Mouse (Mus musculus): ENCODE data around the gene Mlip. TPM values are rescaled to one million over a fixed set of nuclear protein-coding genes. Genes with fewer than 3 reads are reported as not detected.
"Not testable (repeated sequence)": the region's sequence is repeated elsewhere in the genome, so short reads cannot be mapped to it uniquely, and the experiment has no call there.

The Mlip gene
- polyA plus RNA-seq, 1 experiment from 2014 or later, result 0.32 TPM

- ATAC-seq, result no peak
- WGBS, result 43% methylated on average over 5 of the region's 5 CpGs
Measured at GRCm38 (mm10) chr9:77379625-77380024, 26.9 kb upstream of the Mlip start.

GRCm38 (mm10) chr9:77377696-77378095 is 24.9 kb upstream of the Mlip start:
- peak; percentile 46; the same call in 1 of the 2 replicates for ATAC-seq

More at GRCm38 (mm10) chr9:77379625-77380024, 26.9 kb upstream of the Mlip start:
- Histone ChIP-seq H3K9me3 (no peaks in the 10 kb centered on the region), H3K36me3 (no peaks in the 10 kb centered on the region), H3K9ac (replicated peaks) (no peak overlapping the region), H3K4me3 (replicated peaks) (no peak overlapping the region), H3K4me2 (replicated peaks) (no peak overlapping the region), H3K27ac (no peak overlapping the region), H3K4me1 (replicated peaks) (0 out of 2 replicates have a peak, but pooled peaks cover 4% of the 10 kb centered on the region), H3K27me3 (no peaks in the 10 kb centered on the region)

GRCm38 (mm10) chr9:77377082-77377481 is 24.3 kb upstream of the Mlip start:
- ATAC-seq, result no peak
- Histone ChIP-seq H3K4me3 (replicated peaks) (no peak overlapping the region), H3K4me1 (replicated peaks) (0 out of 2 replicates have a peak, but pooled peaks cover 4% of the 10 kb centered on the region), H3K27me3 (no peaks in the 10 kb centered on the region), H3K9ac (replicated peaks) (no peak overlapping the region), H3K4me2 (replicated peaks) (no peak overlapping the region), H3K27ac (no peak overlapping the region), H3K36me3 (no peaks in the 10 kb centered on the region), H3K9me3 (no peaks in the 10 kb centered on the region)
- WGBS, result 75% methylated on average over 10 of the region's 10 CpGs

More at GRCm38 (mm10) chr9:77377696-77378095, 24.9 kb upstream of the Mlip start:
- H3K9ac ChIP-seq (replicated peaks), result no peak overlapping the region
- WGBS, result 50% methylated on average over 10 of the region's 10 CpGs
- no peak overlapping the region for H3K27ac ChIP-seq
- no peak overlapping the region for H3K4me2 ChIP-seq (replicated peaks)
- no peak overlapping the region for H3K4me3 ChIP-seq (replicated peaks)
- H3K27me3 ChIP-seq, result no peaks in the 10 kb centered on the region
- no peaks in the 10 kb centered on the region for H3K9me3 ChIP-seq
- H3K4me1 ChIP-seq (replicated peaks), result 0 out of 2 replicates have a peak, but pooled peaks cover 4% of the 10 kb centered on the region
- no peaks in the 10 kb centered on the region for H3K36me3 ChIP-seq

GRCm38 (mm10) chr9:77376561-77376960 is 23.8 kb upstream of the Mlip start:
- ATAC-seq, result no peak

GRCm38 (mm10) chr9:77370706-77371105 is 17.9 kb upstream of the Mlip start:
- Histone ChIP-seq H3K27me3 (no peaks in the 10 kb centered on the region), H3K36me3 (no peaks in the 10 kb centered on the region), H3K27ac (no peak overlapping the region), H3K4me1 (replicated peaks) (no peaks in the 10 kb centered on the region), H3K4me3 (replicated peaks) (no peak overlapping the region), H3K9ac (replicated peaks) (no peak overlapping the region), H3K9me3 (no peaks in the 10 kb centered on the region), H3K4me2 (replicated peaks) (no peak overlapping the region)
- 73% methylated on average over 3 of the region's 3 CpGs for WGBS
- ATAC-seq, result no peak

More at GRCm38 (mm10) chr9:77376561-77376960, 23.8 kb upstream of the Mlip start:
- Histone ChIP-seq H3K4me3 (replicated peaks) (no peak overlapping the region), H3K9me3 (no peaks in the 10 kb centered on the region), H3K4me1 (replicated peaks) (0 out of 2 replicates have a peak, but pooled peaks cover 4% of the 10 kb centered on the region), H3K36me3 (no peaks in the 10 kb centered on the region), H3K27me3 (no peaks in the 10 kb centered on the region), H3K27ac (no peak overlapping the region), H3K4me2 (replicated peaks) (no peak overlapping the region), H3K9ac (replicated peaks) (no peak overlapping the region)
- WGBS, result 82% methylated on average over 7 of the region's 7 CpGs

- ATAC-seq, result no peak
- WGBS, result 76% methylated on average over 9 of the region's 9 CpGs
- no peak overlapping the region for H3K27ac ChIP-seq
Measured at GRCm38 (mm10) chr9:77369262-77369661, 16.5 kb upstream of the Mlip start.

GRCm38 (mm10) chr9:77364681-77365080 is 11.9 kb upstream of the Mlip start:
- H3K9ac ChIP-seq (replicated peaks); H3K27me3 ChIP-seq; H3K4me3 ChIP-seq (replicated peaks); H3K36me3 ChIP-seq; ATAC-seq; H3K4me1 ChIP-seq (replicated peaks); H3K4me2 ChIP-seq (replicated peaks); H3K9me3 ChIP-seq; H3K27ac ChIP-seq: not testable (repeated sequence)
- 65% methylated on average over 9 of the region's 9 CpGs for WGBS

More at GRCm38 (mm10) chr9:77369262-77369661, 16.5 kb upstream of the Mlip start:
- Histone ChIP-seq H3K4me3 (replicated peaks) (no peak overlapping the region), H3K9ac (replicated peaks) (no peak overlapping the region), H3K9me3 (no peaks in the 10 kb centered on the region), H3K27me3 (no peaks in the 10 kb centered on the region), H3K4me1 (replicated peaks) (no peaks in the 10 kb centered on the region), H3K4me2 (replicated peaks) (no peak overlapping the region), H3K36me3 (no peaks in the 10 kb centered on the region)

GRCm38 (mm10) chr9:77362906-77363305 is 10.1 kb upstream of the Mlip start:
- Histone ChIP-seq H3K4me2 (replicated peaks) (no peak overlapping the region), H3K27me3 (no peaks in the 10 kb centered on the region), H3K9me3 (no peaks in the 10 kb centered on the region)

GRCm38 (mm10) chr9:77360654-77361053 is 7.9 kb upstream of the Mlip start:
- ATAC-seq, result no peak
- H3K4me3 ChIP-seq (replicated peaks), result no peak overlapping the region
- H3K4me2 ChIP-seq (replicated peaks), result no peak overlapping the region
- H3K4me1 ChIP-seq (replicated peaks), result no peaks in the 10 kb centered on the region
- no peaks in the 10 kb centered on the region for H3K27me3 ChIP-seq
- WGBS, result 90% methylated on average over 8 of the region's 8 CpGs
- H3K9ac ChIP-seq (replicated peaks), result no peak overlapping the region
- no peaks in the 10 kb centered on the region for H3K9me3 ChIP-seq
- H3K36me3 ChIP-seq, result no peaks in the 10 kb centered on the region
- H3K27ac ChIP-seq, result no peak overlapping the region

More at GRCm38 (mm10) chr9:77362906-77363305, 10.1 kb upstream of the Mlip start:
- Histone ChIP-seq H3K27ac (no peak overlapping the region), H3K9ac (replicated peaks) (no peak overlapping the region), H3K4me1 (replicated peaks) (no peaks in the 10 kb centered on the region), H3K36me3 (no peaks in the 10 kb centered on the region), H3K4me3 (replicated peaks) (no peak overlapping the region)
- no peak for ATAC-seq

- no peaks in the 10 kb centered on the region for H3K27me3 ChIP-seq
- WGBS, result 84% methylated on average over 10 of the region's 10 CpGs
- no peak overlapping the region for H3K9ac ChIP-seq (replicated peaks)
- no peak overlapping the region for H3K4me2 ChIP-seq (replicated peaks)
- no peak for ATAC-seq
- no peaks in the 10 kb centered on the region for H3K9me3 ChIP-seq
- no peaks in the 10 kb centered on the region for H3K4me1 ChIP-seq (replicated peaks)
- no peak overlapping the region for H3K4me3 ChIP-seq (replicated peaks)
- no peaks in the 10 kb centered on the region for H3K36me3 ChIP-seq
- H3K27ac ChIP-seq, result no peak overlapping the region
Measured at GRCm38 (mm10) chr9:77359278-77359973, 6.7 kb upstream of the Mlip start.

GRCm38 (mm10) chr9:77353942-77354341 is 1.2 kb upstream of the Mlip start:
- WGBS, result 83% methylated on average over 4 of the region's 4 CpGs
- Histone ChIP-seq H3K9me3 (no peaks in the 10 kb centered on the region), H3K36me3 (no peaks in the 10 kb centered on the region), H3K27me3 (no peaks in the 10 kb centered on the region), H3K4me1 (replicated peaks) (no peaks in the 10 kb centered on the region), H3K27ac (no peak overlapping the region), H3K9ac (replicated peaks) (no peak overlapping the region), H3K4me3 (replicated peaks) (no peak overlapping the region), H3K4me2 (replicated peaks) (no peak overlapping the region)
- ATAC-seq, result no peak

- Histone ChIP-seq H3K36me3 (no peaks in the 10 kb centered on the region), H3K27ac (no peak overlapping the region), H3K9ac (replicated peaks) (no peak overlapping the region), H3K27me3 (no peaks in the 10 kb centered on the region), H3K4me3 (replicated peaks) (no peak overlapping the region), H3K4me1 (replicated peaks) (0 out of 2 replicates have a peak, but pooled peaks cover under 1% of the 10 kb centered on the region), H3K4me2 (replicated peaks) (no peak overlapping the region), H3K9me3 (no peaks in the 10 kb centered on the region)
- no peak for ATAC-seq
- 86% methylated on average over 7 of the region's 7 CpGs for WGBS
Measured at GRCm38 (mm10) chr9:77347704-77348103, 5.1 kb downstream of the Mlip start.
